Mouse (Mus musculus): Measurements from ENCODE around the gene Atp8b3. TPM values are rescaled to one million over a fixed set of nuclear protein-coding genes. Genes with fewer than 3 reads are reported as not detected.

Gene Atp8b3
- polyA plus RNA-seq, 1 experiment, result 0.08 TPM

DNA sequence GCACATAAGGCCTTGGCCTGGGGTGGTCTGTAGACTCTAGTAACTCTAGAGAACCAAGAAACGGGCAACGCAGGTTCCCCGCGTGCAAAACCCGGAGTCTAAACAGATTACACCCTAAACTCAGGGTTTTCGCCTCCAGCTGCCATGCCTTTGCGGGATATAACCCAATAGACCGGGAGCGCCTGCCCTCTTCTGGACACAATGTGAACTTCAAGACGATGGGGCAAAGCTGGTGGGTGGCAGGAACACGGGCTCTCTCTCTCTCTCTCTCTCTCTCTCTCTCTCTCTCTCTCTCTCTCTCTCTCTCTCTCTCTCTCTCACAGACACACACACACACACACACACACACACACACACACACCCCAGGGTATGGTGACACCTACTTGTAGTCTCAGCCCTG, 32.7 kb downstream of the Atp8b3 start:
- H3K27ac ChIP-seq (ENCODE audit: insufficient read depth, low read length), result no peak overlapping the region
- no peak for TF ChIP-seq POLR2A (IDR thresholded peaks at IDR 0.05; ENCODE audit: extremely low read depth, insufficient read depth, low read length)
- TF ChIP-seq CTCF (IDR thresholded peaks at IDR 0.05; ENCODE audit: extremely low read depth, insufficient read depth, low read length), result peak; percentile 78
- no peaks in the 10 kb centered on the region for H3K4me1 ChIP-seq (ENCODE audit: control insufficient read depth, insufficient read depth, low read length)
- H3K4me3 ChIP-seq (ENCODE audit: insufficient read depth, low read length), result no peak overlapping the region

- Histone ChIP-seq H3K4me1 (ENCODE audit: control insufficient read depth, insufficient read depth, low read length) (no peaks in the 10 kb centered on the region), H3K27ac (ENCODE audit: insufficient read depth, low read length) (no peak overlapping the region), H3K4me3 (ENCODE audit: insufficient read depth, low read length) (no peak overlapping the region)
- no peak for TF ChIP-seq POLR2A (IDR thresholded peaks at IDR 0.05; ENCODE audit: extremely low read depth, insufficient read depth, low read length)
- TF ChIP-seq CTCF (IDR thresholded peaks at IDR 0.05; ENCODE audit: extremely low read depth, insufficient read depth, low read length), result no peak
These were observed 34.2 kb downstream of the Atp8b3 start for GRCm38 (mm10) chr10:80504724-80505123.

DNA sequence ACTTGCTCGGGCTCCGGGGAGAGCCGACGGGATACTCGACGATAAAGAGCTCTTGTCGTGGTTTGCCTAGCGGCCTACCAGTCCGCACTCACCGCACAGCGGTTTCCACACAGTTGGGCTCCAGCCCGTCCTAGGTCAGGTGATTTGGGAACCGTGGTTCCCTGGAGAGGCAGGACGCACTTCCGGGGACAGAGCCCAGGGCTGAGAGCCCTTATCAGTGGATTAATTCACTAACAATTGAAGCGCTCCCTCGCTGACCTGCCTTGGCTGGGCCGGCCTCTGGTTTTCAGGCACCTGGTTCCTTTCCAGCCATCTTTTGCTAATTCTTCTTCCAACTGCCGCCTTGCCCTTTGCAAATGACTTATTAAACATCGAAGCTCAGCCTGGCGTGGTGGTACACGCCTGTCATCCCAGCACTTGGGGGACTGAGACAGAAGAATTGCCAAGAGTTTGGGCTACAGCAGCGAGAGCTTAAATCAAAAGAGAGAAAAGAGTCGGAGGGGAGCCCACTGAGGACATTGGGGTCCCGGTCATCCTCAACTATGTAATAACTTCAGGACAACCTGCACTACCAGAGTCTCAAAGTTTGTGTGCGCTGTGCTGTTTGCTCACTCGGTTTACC, 35.2 kb downstream of the Atp8b3 start:
- no peak overlapping the region for H3K27ac ChIP-seq (ENCODE audit: insufficient read depth, low read length)
- H3K4me3 ChIP-seq (ENCODE audit: insufficient read depth, low read length), result no peak overlapping the region
- TF ChIP-seq CTCF (IDR thresholded peaks at IDR 0.05; ENCODE audit: extremely low read depth, insufficient read depth, low read length), result no peak
- TF ChIP-seq POLR2A (IDR thresholded peaks at IDR 0.05; ENCODE audit: extremely low read depth, insufficient read depth, low read length), result no peak
- no peaks in the 10 kb centered on the region for H3K4me1 ChIP-seq (ENCODE audit: control insufficient read depth, insufficient read depth, low read length)

DNA sequence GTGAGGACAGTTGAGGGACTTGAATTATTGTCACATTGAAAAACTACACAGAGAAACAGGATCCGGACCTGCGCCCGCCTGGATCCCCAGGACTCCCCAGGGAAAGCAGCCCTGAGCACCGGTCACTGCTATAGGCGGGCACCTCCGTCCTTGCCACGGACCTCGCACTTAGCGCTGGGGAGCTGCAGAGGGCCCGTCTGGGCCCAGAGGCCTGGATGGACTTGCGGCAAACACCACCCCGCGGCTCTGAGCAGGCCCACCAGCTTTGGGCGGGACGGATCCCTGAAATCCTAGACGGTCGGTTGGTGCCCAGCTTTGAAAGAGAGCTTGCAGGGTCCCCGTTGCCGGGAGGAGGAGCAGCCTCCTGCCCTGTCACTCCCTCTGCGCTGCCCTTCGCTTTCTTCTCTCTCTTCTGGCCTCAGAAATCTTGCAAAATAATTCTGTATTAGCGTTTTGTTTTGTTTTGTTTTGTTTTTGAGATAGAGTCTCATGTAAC, 36.1 kb downstream of the Atp8b3 start:
- no peak overlapping the region for H3K4me3 ChIP-seq (ENCODE audit: insufficient read depth, low read length)
- TF ChIP-seq CTCF (IDR thresholded peaks at IDR 0.05; ENCODE audit: extremely low read depth, insufficient read depth, low read length), result no peak
- no peak for TF ChIP-seq POLR2A (IDR thresholded peaks at IDR 0.05; ENCODE audit: extremely low read depth, insufficient read depth, low read length)
- H3K4me1 ChIP-seq (ENCODE audit: control insufficient read depth, insufficient read depth, low read length), result no peaks in the 10 kb centered on the region
- H3K27ac ChIP-seq (ENCODE audit: insufficient read depth, low read length), result no peak overlapping the region

GRCm38 (mm10) chr10:80502291-80502690, 36.6 kb downstream of the Atp8b3 start:
- H3K27ac ChIP-seq (ENCODE audit: insufficient read depth, low read length), result no peak overlapping the region
- H3K4me1 ChIP-seq (ENCODE audit: control insufficient read depth, insufficient read depth, low read length), result no peaks in the 10 kb centered on the region
- TF ChIP-seq POLR2A (IDR thresholded peaks at IDR 0.05; ENCODE audit: extremely low read depth, insufficient read depth, low read length), result no peak
- no peak for TF ChIP-seq CTCF (IDR thresholded peaks at IDR 0.05; ENCODE audit: extremely low read depth, insufficient read depth, low read length)
- no peak overlapping the region for H3K4me3 ChIP-seq (ENCODE audit: insufficient read depth, low read length)

DNA sequence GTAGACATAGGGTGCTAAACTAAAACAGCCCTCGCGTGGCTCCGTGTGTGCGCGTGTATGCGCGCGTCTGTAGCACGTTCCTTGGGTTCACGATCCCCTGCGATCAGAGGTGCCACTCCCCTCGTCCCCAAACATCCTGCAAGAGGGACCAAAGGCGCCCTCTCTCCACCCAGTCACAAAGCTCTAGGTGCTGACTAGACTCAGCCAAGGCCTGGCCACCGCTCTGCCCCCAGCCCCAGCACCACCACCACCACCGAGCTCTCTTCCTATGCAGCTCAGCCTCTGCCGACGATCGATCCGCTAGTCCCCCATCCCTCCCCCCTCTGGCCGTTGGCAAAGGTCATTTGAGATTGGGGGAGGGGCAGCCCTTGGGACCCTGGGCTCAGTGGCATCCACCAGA, 42.5 kb downstream of the Atp8b3 start:
- no peak overlapping the region for H3K4me3 ChIP-seq (ENCODE audit: insufficient read depth, low read length)
- H3K27ac ChIP-seq (ENCODE audit: insufficient read depth, low read length), result no peak overlapping the region
- no peaks in the 10 kb centered on the region for H3K4me1 ChIP-seq (ENCODE audit: control insufficient read depth, insufficient read depth, low read length)
- TF ChIP-seq POLR2A (IDR thresholded peaks at IDR 0.05; ENCODE audit: extremely low read depth, insufficient read depth, low read length) (no peak), CTCF (IDR thresholded peaks at IDR 0.05; ENCODE audit: extremely low read depth, insufficient read depth, low read length) (no peak)

DNA sequence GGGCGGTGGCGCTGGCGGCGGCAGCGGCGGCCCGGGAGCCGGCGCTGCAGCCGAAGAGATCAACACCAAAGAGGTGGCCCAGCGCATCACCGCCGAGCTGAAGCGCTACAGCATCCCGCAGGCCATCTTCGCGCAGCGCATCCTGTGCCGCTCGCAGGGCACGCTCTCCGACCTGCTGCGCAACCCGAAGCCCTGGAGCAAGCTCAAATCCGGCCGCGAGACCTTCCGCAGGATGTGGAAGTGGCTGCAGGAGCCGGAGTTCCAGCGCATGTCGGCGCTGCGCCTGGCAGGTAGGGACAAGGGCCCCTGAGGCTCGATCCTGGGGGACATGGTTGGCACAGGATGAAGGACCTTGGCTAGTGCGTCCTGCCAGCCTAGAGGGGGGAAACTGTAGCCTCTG, 43.0 kb downstream of the Atp8b3 start:
- no peaks in the 10 kb centered on the region for H3K4me1 ChIP-seq (ENCODE audit: control insufficient read depth, insufficient read depth, low read length)
- H3K27ac ChIP-seq (ENCODE audit: insufficient read depth, low read length), result no peak overlapping the region
- no peak overlapping the region for H3K4me3 ChIP-seq (ENCODE audit: insufficient read depth, low read length)
- TF ChIP-seq POLR2A (IDR thresholded peaks at IDR 0.05; ENCODE audit: extremely low read depth, insufficient read depth, low read length) (no peak), CTCF (IDR thresholded peaks at IDR 0.05; ENCODE audit: extremely low read depth, insufficient read depth, low read length) (no peak)

DNA sequence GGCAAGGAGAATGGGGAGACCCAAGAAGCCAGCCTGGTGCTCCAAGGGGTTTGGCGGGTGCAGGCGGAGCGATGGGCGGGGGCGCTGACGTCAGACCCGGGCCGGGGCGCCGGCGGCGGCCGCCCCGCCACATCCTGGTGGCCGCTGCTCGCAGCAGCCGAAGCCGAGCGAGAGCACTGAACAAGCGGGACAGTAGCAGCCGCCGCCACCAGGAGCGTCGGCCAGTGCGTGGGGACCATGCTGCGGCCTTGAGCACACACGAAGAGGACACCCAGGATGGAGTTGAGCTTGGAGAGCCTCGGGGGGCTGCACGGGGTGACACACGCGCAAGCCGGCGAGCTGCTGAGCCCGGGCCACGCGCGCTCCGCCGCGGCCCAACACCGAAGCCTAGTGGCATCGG, 44.2 kb downstream of the Atp8b3 start, which contains the start of gene Onecut3:
Onecut3 (plus strand) TSS at position 104 of the 400 bp plus-strand sequence.
- Histone ChIP-seq H3K27ac (ENCODE audit: insufficient read depth, low read length) (no peak within 1 kb of the TSS), H3K4me3 (ENCODE audit: insufficient read depth, low read length) (0 out of 2 replicates have a peak within 1 kb of the TSS, but pooled peaks have one; percentile 12), H3K4me1 (ENCODE audit: control insufficient read depth, insufficient read depth, low read length) (no peaks in the 10 kb centered on the region)
- TF ChIP-seq POLR2A (IDR thresholded peaks at IDR 0.05; ENCODE audit: extremely low read depth, insufficient read depth, low read length), result no peak
- TF ChIP-seq CTCF (IDR thresholded peaks at IDR 0.05; ENCODE audit: extremely low read depth, insufficient read depth, low read length), result no peak

DNA sequence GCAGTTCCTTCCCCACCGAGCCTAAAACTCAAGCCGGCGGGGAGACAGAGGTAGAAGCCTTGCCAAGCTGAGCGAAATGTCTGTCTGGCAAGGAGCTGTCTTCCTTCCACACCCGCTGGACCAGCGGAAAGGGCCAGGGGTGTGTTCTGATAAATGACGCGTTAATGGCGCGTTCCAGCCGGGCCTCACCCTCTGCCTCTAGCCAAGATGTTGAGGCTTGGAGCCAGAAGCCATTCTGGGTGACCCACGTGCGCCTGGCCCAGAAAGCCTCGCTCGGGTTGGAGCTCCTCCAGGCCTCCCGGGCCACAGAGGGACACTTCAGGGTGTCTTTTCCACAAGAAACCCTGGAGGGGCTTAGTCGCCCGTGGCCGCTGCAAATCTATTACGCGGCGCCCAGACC, 48.9 kb downstream of the Atp8b3 start:
- H3K4me3 ChIP-seq (ENCODE audit: insufficient read depth, low read length), result no peak overlapping the region
- no peak overlapping the region for H3K27ac ChIP-seq (ENCODE audit: insufficient read depth, low read length)
- no peak for TF ChIP-seq POLR2A (IDR thresholded peaks at IDR 0.05; ENCODE audit: extremely low read depth, insufficient read depth, low read length)
- no peak for TF ChIP-seq CTCF (IDR thresholded peaks at IDR 0.05; ENCODE audit: extremely low read depth, insufficient read depth, low read length)
- no peaks in the 10 kb centered on the region for H3K4me1 ChIP-seq (ENCODE audit: control insufficient read depth, insufficient read depth, low read length)

GRCm38 (mm10) chr10:80486862-80487379, 52.0 kb downstream of the Atp8b3 start:
- TF ChIP-seq CTCF (IDR thresholded peaks at IDR 0.05; ENCODE audit: extremely low read depth, insufficient read depth, low read length) (0 out of 2 replicates have a peak, but pooled peaks have one; percentile 15), POLR2A (IDR thresholded peaks at IDR 0.05; ENCODE audit: extremely low read depth, insufficient read depth, low read length) (no peak)
- no peak overlapping the region for H3K4me3 ChIP-seq (ENCODE audit: insufficient read depth, low read length)
- no peaks in the 10 kb centered on the region for H3K4me1 ChIP-seq (ENCODE audit: control insufficient read depth, insufficient read depth, low read length)
- H3K27ac ChIP-seq (ENCODE audit: insufficient read depth, low read length), result no peak overlapping the region
